ENCODE assay signal across 1 mouse cellular context in the genomic region with DNA sequence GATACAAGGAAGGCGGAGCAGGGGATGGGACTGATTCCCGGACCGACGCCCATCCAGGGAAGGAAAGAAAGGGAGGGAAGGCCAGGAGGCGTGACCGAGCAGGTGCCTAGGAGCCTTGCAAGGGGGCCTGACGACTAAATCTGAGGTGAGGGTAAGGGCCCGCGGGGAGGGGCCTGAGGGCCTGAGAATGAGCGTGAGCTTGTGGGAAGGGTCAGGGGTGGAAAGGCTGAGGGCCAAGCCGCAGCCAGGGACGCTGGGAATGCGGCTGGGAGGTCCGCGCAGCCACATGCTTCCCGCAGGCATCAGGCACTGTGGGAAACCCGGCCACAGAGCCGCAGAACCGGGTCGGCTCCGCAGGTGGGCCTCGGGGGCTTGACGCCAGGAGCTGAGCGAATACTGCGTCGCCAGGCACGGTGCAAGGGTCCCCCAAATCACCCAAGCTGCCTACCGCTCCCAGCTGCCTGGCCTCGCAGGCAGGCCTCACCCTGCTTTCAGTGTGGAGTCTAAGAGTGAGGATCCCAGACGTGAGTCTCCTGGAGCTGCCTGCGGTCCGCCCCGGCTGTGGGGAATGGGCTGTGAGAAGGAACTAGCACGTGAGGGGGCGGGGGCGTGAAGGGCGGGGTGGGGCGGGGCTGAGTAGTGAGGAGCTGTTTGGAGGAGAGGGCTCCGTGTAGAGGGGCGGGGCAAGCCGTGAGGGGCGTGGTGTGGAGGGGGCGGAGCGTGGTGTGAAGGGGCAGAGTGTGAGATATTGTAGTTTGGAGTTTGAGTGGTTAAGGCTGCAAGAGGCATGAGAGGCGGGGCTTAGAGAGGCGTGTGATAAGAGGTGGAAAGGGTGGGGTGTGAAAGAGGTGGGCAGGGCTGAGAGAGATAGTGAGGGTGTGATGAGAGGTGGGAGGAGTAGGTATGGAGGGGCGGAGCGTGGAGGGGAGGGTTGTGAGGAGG.
TF ChIP-seq lines count a peak whose summit lies in the region.

No protein-coding gene starts in this region.

TF ChIP-seq in MEL, 35 proteins besides CTCF, POLR2A, EP300 and RAD21:
- TF ChIP-seq GABPA (IDR thresholded peaks at IDR 0.05; ENCODE audit: low read depth, low read length) (no peak), GATA1 (IDR thresholded peaks at IDR 0.05; ENCODE audit: low read depth, low read length) (no peak)
